Mouse (Mus musculus) C2C12 (cell line): ENCODE measurements around the gene Aifm2.

Source experiments
- CEBPB ChIP-seq: IDR thresholded peaks from one replicate; pipeline ENCODE4 v1.6.1; 2011; ENCODE audit warnings: low read depth, mild to moderate bottlenecking, control low read depth, moderate library complexity
- CTCF ChIP-seq: IDR thresholded peaks from one replicate; pipeline ENCODE4 v1.5.1; 2011; ENCODE audit not compliant: control insufficient read depth, insufficient read depth, insufficient read length
- FOSL1 ChIP-seq: IDR thresholded peaks from one replicate; pipeline ENCODE4 v1.8.0; 2011; ENCODE audit warnings: mild to moderate bottlenecking, low read length; ENCODE audit not compliant: poor library complexity, insufficient read depth, severe bottlenecking
- MAX ChIP-seq: IDR thresholded peaks from one replicate; pipeline ENCODE4 v1.6.1; 2011; ENCODE audit warnings: mild to moderate bottlenecking, control low read depth
- MYOD1 ChIP-seq: IDR thresholded peaks from one replicate; pipeline ENCODE4 v1.6.1; 2011; ENCODE audit warnings: low read depth; ENCODE audit not compliant: control insufficient read depth, insufficient read length
- MYOG ChIP-seq: IDR thresholded peaks from one replicate; pipeline ENCODE4 v1.6.1; 2011; ENCODE audit not compliant: control insufficient read depth, insufficient read length; ENCODE audit errors: extremely low read depth
- USF1 ChIP-seq: IDR thresholded peaks from one replicate; pipeline ENCODE4 v1.6.1; 2011; ENCODE audit warnings: low read depth, mild to moderate bottlenecking, control low read depth, moderate library complexity

- TF ChIP-seq CTCF = no peak
- TF ChIP-seq USF1 = no peak
- TF ChIP-seq MYOD1 = no peak
- TF ChIP-seq MYOG = no peak
- no peak for TF ChIP-seq MAX
- no peak for TF ChIP-seq FOSL1
- TF ChIP-seq CEBPB = no peak
These were observed 22.5 kb downstream of the Aifm2 start for GRCm38 (mm10) chr10:61737537-61737936.
